Mouse (Mus musculus) limb, embryonic 11.5 days (tissue): Measurements from ENCODE around the gene Pax3. TPM values are rescaled to one million over a fixed set of nuclear protein-coding genes. Genes with fewer than 3 reads are reported as not detected.

ENCODE experiments used
- ATAC-seq: fragments of 200-750 bp; cut with Nextera tagmentation; 2 replicates; pipeline ENCODE4 v1.8.0; 2017; ENCODE audit warnings: low read depth; ENCODE audit not compliant: insufficient number of reproducible peaks, low FRiP score, low TSS enrichment
- DNase-seq: peaks from one replicate; pipeline ENCODE4 v3.0.0-alpha.2; 2015; ENCODE audit warnings: low spot score
- H3K27ac ChIP-seq: fragments of 300-500 bp; sonication (generic); replicated peaks from 2 replicates; pipeline ENCODE4 v1.5.1; 2014; ENCODE audit warnings: low read depth, mild to moderate bottlenecking, low read length
- H3K27me3 ChIP-seq: fragments of 300-500 bp; sonication (generic); 2 replicates; pipeline ENCODE4 v1.6.1; 2014; ENCODE audit warnings: mild to moderate bottlenecking, low read length, mixed read lengths; ENCODE audit not compliant: control insufficient read depth, insufficient read depth
- H3K36me3 ChIP-seq: fragments of 300-500 bp; sonication (generic); 2 replicates; pipeline ENCODE4 v1.6.1; 2014; ENCODE audit warnings: mild to moderate bottlenecking, low read length, moderate library complexity, mixed read lengths; ENCODE audit not compliant: control insufficient read depth, insufficient read depth
- H3K4me1 ChIP-seq: fragments of 300-500 bp; sonication (generic); 2 replicates; pipeline ENCODE4 v1.6.1; 2014; ENCODE audit warnings: low read length, mixed read lengths; ENCODE audit not compliant: control insufficient read depth, insufficient read depth
- H3K4me2 ChIP-seq: fragments of 300-500 bp; sonication (generic); 2 replicates; pipeline ENCODE4 v1.6.1; 2014; ENCODE audit warnings: low read depth, mild to moderate bottlenecking, moderate library complexity; ENCODE audit not compliant: severe bottlenecking
- H3K4me3 ChIP-seq: fragments of 300-500 bp; sonication (generic); 2 replicates; pipeline ENCODE4 v1.5.1; 2014; ENCODE audit warnings: low read depth, low read length
- H3K9ac ChIP-seq: fragments of 300-500 bp; sonication (generic); 2 replicates; pipeline ENCODE4 v1.6.1; 2014; ENCODE audit warnings: mild to moderate bottlenecking, low read length
- H3K9me3 ChIP-seq: fragments of 300-500 bp; sonication (generic); 2 replicates; pipeline ENCODE4 v1.6.1; 2016; ENCODE audit warnings: low read length; ENCODE audit not compliant: control insufficient read depth
- WGBS: fragments of 180-500 bp; shearing (Covaris S2); extraction: QIAGEN DNeasy Blood & Tissue Kit; methylation state at CpG from one replicate; pipeline ENCODE4 v1.1.7; 2014; 5-methylcytosine and 5-hydroxymethylcytosine counted together
- polyA plus RNA-seq: library from polyadenylated mRNA; unstranded; fragments of >200 nt; fragmentation: Nextera tagmentation; extraction: Ambion mirVana; gene quantifications from 2 replicates; pipeline ENCODE4 v1.2.1, GENCODE M21; 2014

The Pax3 gene
- polyA plus RNA-seq, 1 experiment from 2014 or later: 5.6 TPM

DNA sequence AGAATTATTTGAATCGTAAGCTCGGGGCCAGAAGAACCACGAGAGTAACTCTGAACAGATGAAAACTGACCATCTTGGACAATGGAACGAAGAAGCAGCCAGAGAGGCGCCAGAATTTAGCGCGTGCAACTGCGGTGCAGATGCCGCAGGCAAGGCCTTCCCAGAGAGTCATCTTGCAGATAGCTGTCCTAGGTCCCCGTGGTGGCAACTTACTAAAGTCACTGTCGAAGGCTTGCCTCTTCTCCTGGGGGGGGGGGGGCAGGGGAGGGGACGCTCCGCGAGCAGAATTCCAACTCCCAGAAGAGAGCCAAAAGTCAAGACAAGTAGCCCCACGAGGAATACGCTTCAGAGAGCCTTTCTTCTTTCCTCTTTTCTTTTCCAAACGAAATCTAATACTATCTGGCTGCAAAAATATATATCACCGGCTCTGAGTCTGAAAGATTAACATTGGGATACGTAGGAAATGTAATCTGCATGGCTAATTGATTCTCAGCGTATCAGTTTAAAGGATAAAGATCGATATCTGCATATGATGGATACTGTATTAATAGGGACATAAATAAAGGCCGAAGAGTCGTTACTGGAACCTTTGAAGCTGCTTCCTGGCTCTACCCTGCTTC lies 5.6 kb upstream of the Pax3 start:
- Histone ChIP-seq H3K36me3 (no peaks in the 10 kb centered on the region), H3K4me2 (no peak overlapping the region), H3K27me3 (peaks cover 93% of the 10 kb centered on the region), H3K9me3 (no peaks in the 10 kb centered on the region), H3K4me1 (no peaks in the 10 kb centered on the region), H3K4me3 (no peak overlapping the region), H3K9ac (no peak overlapping the region), H3K27ac (no peak overlapping the region)
- ATAC-seq: no peak
- WGBS: 2% methylated on average over 23 of the region's 23 CpGs
- peak; percentile 58 for DNase-seq

DNA sequence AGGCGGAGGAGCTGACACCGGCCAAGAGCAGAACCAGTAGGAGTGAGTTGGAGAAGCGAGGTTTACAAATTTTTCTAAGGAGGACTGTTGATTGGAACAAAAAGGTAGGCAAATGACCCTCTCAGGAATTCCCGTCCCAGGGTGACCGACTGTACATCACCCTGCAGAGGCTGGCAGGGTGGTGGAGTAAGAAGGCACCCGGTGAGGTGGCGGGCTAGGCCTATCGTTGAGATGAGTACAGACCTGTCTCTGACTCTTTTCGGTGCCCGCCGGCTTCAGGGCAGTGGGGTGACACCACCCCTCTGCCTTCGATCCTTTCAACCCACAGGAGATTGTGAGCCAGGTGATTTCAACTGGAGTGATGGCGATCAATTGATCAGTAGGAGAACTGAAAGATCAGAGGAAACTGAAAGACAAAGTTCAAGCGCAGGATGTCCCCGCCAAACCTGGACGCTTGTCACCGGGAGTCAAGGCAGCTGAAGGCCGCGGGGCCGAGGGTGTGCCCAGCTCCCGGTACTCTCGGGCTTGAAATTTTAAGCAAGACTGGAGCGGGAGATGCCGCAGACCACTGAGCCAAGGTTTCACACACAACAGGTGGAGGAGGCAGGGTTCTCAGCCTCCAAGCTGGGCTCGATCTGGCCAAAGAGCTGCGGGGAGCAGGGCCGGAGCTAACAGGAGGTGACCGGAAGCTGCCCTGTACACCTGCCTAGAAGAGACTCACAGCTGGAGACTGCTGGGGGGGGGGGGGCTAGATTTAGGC lies 4.5 kb upstream of the Pax3 start:
- ATAC-seq: no peak
- Histone ChIP-seq H3K9me3 (no peaks in the 10 kb centered on the region), H3K4me1 (0 out of 2 replicates have a peak, but pooled peaks cover 2% of the 10 kb centered on the region), H3K9ac (no peak overlapping the region), H3K4me3 (no peak overlapping the region), H3K36me3 (no peaks in the 10 kb centered on the region), H3K27ac (no peak overlapping the region), H3K4me2 (no peak overlapping the region), H3K27me3 (peaks cover 93% of the 10 kb centered on the region)
- WGBS: 2% methylated on average over 28 of the region's 28 CpGs
- DNase-seq: peak; percentile 65

DNA sequence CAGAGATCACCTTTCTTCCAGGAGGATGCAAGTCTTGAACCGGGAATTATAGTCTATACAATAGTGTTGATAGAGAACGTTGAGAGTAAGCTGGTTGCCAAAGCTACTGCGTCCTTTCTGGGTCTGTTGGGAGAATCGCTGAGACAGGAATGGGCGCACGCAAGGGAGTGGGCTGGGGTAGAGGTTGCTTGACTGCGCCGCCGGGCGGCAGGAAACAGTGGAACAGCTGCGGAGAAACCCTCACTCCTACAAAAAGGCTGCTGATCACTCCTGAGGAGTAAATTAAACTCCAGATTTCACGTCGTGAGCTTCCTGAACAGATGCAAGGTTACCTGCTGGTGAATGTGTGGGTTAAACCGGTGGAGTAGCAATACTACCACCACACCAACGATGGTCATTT lies 3.3 kb upstream of the Pax3 start:
- Histone ChIP-seq H3K36me3 (no peaks in the 10 kb centered on the region), H3K4me3 (no peak overlapping the region), H3K4me1 (0 out of 2 replicates have a peak, but pooled peaks cover 3% of the 10 kb centered on the region), H3K9ac (no peak overlapping the region), H3K4me2 (no peak overlapping the region), H3K27ac (no peak overlapping the region), H3K27me3 (peaks cover 93% of the 10 kb centered on the region), H3K9me3 (no peaks in the 10 kb centered on the region)
- WGBS: 1% methylated on average over 15 of the region's 15 CpGs
- ATAC-seq: no peak
- DNase-seq: peak; percentile 72

DNA sequence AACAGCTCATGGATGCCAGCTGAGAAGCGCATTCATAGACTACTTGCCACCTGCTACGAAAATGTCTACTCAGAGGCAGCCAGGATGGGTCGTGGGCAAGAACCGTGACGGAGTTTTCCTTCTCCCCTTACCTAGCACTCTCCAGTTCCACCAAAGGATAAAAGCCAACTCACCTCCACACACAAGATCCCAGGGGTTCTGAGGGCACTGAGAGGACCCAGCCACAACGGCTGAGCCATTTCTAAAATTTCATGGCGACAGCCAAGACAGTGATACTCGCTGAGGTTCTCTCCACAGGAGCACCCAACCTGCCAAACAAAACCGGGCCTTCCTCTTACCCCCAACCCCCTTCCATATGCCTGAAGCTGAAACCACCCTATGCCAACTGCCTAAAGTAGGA lies 2.3 kb upstream of the Pax3 start:
- Histone ChIP-seq H3K9me3 (no peaks in the 10 kb centered on the region), H3K36me3 (no peaks in the 10 kb centered on the region), H3K4me3 (no peak overlapping the region), H3K27me3 (peaks cover 93% of the 10 kb centered on the region), H3K9ac (no peak overlapping the region), H3K4me1 (0 out of 2 replicates have a peak, but pooled peaks cover 3% of the 10 kb centered on the region), H3K27ac (no peak overlapping the region), H3K4me2 (no peak overlapping the region)
- ATAC-seq (no peak), DNase-seq (peak; percentile 43)
- under 1% methylated on average over 9 of the region's 9 CpGs for WGBS

DNA sequence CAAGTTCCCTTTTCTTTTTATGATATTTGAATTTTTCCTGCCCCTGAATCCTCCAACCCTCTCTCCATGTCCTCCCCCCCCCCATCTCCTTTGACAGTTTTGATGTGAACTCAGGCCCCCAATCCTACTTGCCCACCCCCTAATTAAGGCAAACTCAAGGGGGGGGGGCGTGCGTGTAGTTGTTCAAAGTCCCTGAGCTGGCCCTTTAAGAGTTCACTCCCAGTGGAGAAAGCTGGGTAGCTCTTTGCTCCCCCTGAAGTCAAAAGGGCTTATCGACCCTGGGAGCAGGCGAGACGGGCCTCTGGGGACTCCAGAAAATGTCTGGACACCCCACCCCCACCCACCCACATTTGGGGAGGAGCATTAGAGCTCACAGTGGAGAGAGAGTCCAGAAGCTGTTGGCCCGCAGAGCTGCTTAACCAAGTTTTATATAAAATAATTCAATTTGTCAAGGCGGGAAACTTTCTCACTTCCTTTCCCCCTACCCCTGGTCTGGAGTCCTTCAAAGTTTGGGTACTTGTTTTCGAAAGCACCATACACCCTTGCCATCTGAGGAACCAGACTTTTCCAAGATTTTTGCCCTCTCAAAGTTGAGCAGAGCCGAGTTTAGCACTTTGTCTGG lies 1.5 kb upstream of the Pax3 start:
- Histone ChIP-seq H3K4me3 (no peak overlapping the region), H3K9ac (no peak overlapping the region), H3K4me1 (0 out of 2 replicates have a peak, but pooled peaks cover 3% of the 10 kb centered on the region), H3K9me3 (no peaks in the 10 kb centered on the region), H3K27ac (no peak overlapping the region), H3K4me2 (no peak overlapping the region), H3K36me3 (no peaks in the 10 kb centered on the region), H3K27me3 (peaks cover 91% of the 10 kb centered on the region)
- 0% methylated on average over 9 of the region's 9 CpGs for WGBS
- no peak for ATAC-seq
- DNase-seq: no peak

DNA sequence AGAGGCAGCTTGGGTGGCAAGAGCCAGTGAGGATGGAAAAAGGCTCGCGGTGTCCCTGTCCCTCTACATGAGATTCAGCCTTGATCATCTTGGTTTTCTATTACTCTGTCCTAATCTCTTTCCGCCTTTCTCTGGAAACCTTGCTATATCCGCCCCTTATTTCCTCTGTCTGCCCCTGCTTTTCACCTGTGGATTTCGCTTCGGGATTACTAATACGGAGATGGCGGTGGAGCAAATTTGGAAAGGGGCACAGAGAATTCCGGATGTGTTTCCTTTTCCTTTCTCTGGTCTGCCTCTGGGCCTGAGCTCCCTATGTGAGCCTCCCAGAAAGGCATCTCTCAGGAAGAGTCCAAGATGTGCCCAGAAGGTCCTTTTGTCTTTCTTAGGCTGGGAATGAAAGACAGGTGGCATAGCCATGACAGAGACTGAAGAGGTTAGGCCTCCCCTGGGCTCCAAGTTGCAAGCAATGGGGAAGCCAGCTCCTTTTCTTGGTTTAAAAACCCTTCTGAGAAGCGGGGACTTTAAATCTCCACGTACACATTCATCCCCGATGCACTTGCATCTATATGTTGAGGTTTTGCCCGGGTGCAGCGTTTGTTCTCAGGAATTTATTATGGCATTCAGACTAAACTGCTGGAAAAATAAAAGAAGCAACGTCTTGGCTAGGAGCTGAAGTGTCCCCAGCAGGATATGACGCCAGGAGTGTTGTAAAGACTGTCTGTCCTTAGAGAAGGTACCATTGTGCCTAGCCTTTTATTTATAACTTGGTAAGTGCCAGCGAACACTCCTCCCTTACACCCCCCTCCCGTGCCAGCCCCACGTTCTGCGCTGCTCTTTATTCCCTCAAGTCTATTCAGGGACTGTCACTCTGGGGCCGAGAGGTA lies 659 bp upstream of the Pax3 start:
- H3K27ac ChIP-seq: no peak overlapping the region
- peaks cover 90% of the 10 kb centered on the region for H3K27me3 ChIP-seq
- H3K36me3 ChIP-seq: no peaks in the 10 kb centered on the region
- no peaks in the 10 kb centered on the region for H3K9me3 ChIP-seq
- 0 out of 2 replicates have a peak, but pooled peaks cover 7% of the 10 kb centered on the region for H3K4me1 ChIP-seq
- DNase-seq (peak; percentile 47), ATAC-seq (no peak)
- WGBS: 1% methylated on average over 21 of the region's 21 CpGs
- H3K4me3 ChIP-seq: peak overlapping the region; percentile 31; the same call in 1 of the 2 replicates
- 0 out of 2 replicates have a peak overlapping the region, but pooled peaks have one; percentile 49 for H3K4me2 ChIP-seq
- no peak overlapping the region for H3K9ac ChIP-seq

DNA sequence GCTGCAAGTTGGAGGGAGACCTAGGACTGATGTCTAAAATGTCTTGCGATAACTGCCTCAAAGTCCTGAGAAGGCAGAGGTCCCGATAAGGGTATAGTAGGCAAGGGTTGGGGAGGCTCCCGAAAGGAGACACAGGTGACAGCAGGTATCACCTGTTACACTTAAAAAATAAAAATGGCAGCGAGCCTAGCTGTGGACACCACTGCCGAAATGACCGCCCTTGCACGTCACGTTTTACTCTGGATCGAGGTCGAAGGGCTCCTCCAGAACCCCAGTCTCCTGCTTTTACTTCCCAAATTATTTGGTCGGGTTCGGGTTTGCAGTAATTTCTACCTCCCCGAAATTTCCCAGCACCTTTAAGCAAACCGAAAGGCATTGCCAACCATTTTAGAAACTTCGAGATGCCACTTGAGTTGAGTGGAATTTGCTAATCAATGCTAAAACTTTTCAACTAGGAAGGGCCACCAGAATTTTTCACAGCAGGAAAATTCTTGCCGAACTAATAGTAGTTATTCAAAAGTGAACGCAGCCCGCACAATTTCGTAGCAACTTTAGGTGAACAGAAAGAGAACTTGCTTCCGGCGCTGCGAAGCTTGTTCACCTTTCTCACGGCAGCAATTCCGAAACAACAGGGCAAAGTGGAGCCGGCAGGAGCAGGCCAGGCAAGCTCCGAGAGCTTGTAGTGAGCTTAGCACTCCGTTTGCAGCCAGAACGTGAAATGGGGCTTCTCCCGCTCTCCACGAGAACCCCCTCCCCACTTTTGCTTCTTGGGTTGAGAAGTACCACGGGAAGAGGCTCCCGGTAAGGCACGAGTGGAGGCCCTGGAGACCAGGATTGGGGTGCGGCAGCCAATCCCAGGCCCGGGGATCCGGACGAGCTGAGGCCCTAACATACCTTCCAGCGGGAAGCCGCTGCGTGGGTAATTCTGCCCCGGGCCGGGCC lies 892 bp downstream of the Pax3 start:
- H3K9ac ChIP-seq: 0 out of 2 replicates have a peak overlapping the region, but pooled peaks have one; percentile 22
- no peaks in the 10 kb centered on the region for H3K36me3 ChIP-seq
- no peaks in the 10 kb centered on the region for H3K9me3 ChIP-seq
- WGBS: under 1% methylated on average over 42 of the region's 42 CpGs
- H3K4me2 ChIP-seq: peak overlapping the region; percentile 49
- peak overlapping the region; percentile 31 for H3K4me3 ChIP-seq
- DNase-seq (peak; percentile 68), ATAC-seq (peak; percentile 26; the same call in 1 of the 2 replicates)
- 0 out of 2 replicates have a peak overlapping the region, but pooled peaks have one; percentile 18 for H3K27ac ChIP-seq
- H3K4me1 ChIP-seq: 0 out of 2 replicates have a peak, but pooled peaks cover 7% of the 10 kb centered on the region
- peaks cover 93% of the 10 kb centered on the region for H3K27me3 ChIP-seq
